Mouse (Mus musculus) megakaryocyte, embryonic 14.5 days (primary cell): ENCODE measurements at regions not wholly inside any gene's neighbourhood (a gene's known extent, or its start where the extent isn't known, plus 50 kb on each side); places are given as distances from the start of the nearest gene placed in this dataset.

Experiments
- FLI1 ChIP-seq: IDR thresholded peaks from 2 replicates; pipeline ENCODE4 v1.6.1; 2012; ENCODE audit warnings: low read length, inconsistent platforms, mixed read lengths
- GATA1 ChIP-seq: IDR thresholded peaks from 3 replicates; pipeline ENCODE4 v1.6.1; 2012; ENCODE audit warnings: mixed read lengths, low read length, inconsistent platforms, borderline replicate concordance

GRCm38 (mm10) chr12:16395720-16396119, 215.0 kb downstream of the Lpin1 start:
- TF ChIP-seq GATA1 = no peak
- no peak for TF ChIP-seq FLI1
